Mouse (Mus musculus) adrenal gland, adult 2 months (tissue): ENCODE results near the gene Rpl31. TPM values are rescaled to one million over a fixed set of nuclear protein-coding genes. Genes with fewer than 3 reads are reported as not detected.

Experiments used
- DNase-seq: peaks from one replicate; pipeline ENCODE4 v3.0.0; 2021
- polyA plus RNA-seq: library from polyadenylated mRNA; depleted of rRNA; stranded (reverse); fragments of >200 nt; gene quantifications from 2 replicates; pipeline ENCODE4 v1.2.3, GENCODE M21; 2012; rRNA removed
- total RNA-seq, 2 experiments: library from RNA; stranded (reverse); gene quantifications; 2 replicates each; pipeline ENCODE4 v1.2.3; 2021

Gene Rpl31
- total and polyA plus RNA-seq, 3 experiments: 29.9 to 874 (median 683) TPM

DNA sequence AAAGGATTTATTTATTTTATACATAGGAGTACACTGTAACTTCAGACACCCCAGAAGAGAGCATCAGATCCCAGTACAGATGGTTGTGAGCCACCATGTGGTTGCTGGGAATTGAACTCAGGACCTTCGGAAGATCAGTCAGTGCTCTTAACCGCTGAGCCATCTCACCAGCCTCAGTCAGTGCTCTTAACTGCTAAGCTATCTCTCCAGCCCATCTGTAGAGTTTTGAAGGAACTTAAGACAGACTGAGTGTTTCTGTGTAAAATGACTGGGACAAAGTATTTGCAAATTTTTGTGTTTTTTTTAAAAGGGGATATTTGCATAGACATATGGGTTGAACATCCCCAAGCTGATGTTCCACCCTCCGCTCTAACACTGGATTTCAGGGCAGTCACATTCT lies 32.5 kb downstream of the Rpl31 start:
- no peak for DNase-seq

- DNase-seq: no peak
These were observed 39.5 kb downstream of the Rpl31 start for GRCm38 (mm10) chr1:39407108-39407507.

- no peak for DNase-seq
These were observed 40.5 kb downstream of the Rpl31 start for GRCm38 (mm10) chr1:39408123-39408522.

DNA sequence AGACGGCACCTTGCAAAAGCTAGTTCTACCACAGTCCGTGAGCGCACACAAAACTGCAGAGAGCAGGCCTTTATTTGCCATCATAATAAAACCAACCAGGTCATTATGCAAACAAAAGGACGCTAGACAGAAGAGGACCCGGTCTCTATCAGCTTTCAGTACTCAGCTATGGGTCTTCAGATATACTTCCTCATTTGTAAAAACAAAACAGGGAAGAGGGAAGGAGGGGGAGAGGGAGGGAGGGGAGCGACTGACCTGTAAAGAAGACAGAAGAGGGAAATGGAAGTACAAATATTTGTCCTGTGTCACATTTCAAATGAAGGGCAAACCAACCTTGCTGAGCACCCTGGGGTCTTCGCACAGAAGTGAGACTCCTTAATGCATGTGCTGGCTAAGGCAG lies 41.0 kb downstream of the Rpl31 start:
- no peak for DNase-seq

- no peak for DNase-seq
These were observed 42.6 kb downstream of the Rpl31 start for GRCm38 (mm10) chr1:39410085-39410821.

DNA sequence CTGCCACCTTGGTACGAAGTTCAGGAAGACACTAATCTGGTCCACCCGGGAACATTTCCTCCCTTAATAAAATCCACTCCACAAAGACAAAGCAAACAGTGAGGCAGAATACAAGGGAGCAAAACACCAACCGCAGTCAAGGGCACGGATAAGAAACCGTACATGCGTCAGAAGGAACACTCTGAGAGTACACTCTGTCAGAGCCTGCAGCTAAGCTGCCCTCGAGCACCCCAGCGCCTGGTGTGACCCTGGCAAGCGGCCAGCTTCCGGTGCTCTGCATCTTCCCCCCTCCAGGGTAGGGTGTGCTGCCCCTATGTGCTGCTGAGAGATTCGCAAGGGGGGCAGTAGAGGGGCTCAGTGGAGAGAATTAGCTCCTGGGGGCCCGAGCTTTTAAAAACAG lies 50.2 kb downstream of the Rpl31 start:
- peak; percentile 66 for DNase-seq

DNA sequence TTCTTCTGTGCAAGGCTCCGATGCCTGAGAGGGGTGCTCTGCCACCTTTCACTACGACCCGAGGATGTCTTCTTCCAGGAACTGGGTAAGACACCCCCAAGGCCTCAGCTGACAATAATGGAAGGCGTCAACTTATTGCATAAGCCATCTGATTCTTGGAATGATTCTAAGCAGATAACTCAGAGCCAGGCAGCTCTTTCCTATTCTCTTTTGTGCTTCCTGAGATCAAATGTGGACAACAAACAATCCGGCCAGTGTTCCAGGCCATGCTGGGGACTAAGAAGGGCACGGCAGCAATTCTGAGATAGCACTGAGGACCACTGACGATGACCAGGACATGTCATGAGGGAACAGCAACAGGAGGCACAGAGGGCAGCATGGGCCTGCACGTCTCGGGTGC lies 51.2 kb downstream of the Rpl31 start:
- DNase-seq: no peak

DNA sequence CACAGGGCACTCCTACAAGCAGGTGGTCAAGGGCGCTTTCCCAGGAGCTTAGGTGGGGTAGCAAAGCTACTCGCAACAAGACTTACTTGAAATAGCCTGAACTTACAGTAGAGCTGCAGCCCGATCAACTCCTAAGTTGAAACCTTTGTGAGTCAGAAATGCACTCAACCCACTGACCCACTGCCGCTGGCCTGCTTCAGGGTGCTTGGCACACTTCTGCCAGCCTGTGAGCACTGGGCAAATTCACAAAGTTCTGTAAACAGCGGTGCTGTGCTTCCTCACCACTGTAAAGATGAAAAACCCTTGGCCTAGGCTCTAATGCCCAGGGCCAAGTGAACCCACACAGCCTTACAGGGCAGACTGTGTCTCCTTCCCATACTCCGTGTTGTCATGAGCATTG lies 53.3 kb downstream of the Rpl31 start:
- no peak for DNase-seq

Other genes starting within 250 kb of the Rpl31 start
- 10 to 100 TPM in 1 of 2 experiments, 1 to 10 TPM in 1; 2.7 to 18.3 TPM for gene Npas2, start 174.1 kb upstream of the Rpl31 start, total RNA-seq
- gene Npas2, start 174.1 kb upstream of the Rpl31 start, polyA plus RNA-seq: 7.2 and 12.1 TPM in 2 replicates
- 10 to 100 TPM in 1 of 2 experiments, 1 to 10 TPM in 1; 6.0 to 20.3 TPM for gene Tbc1d8, start 110.9 kb downstream of the Rpl31 start, total RNA-seq
- gene Tbc1d8, start 110.9 kb downstream of the Rpl31 start, polyA plus RNA-seq: 9.1 and 9.2 TPM in 2 replicates
- 10 to 100 TPM; 18.5 to 23.2 TPM for gene Cnot11, start 167.2 kb downstream of the Rpl31 start, total RNA-seq
- gene Cnot11, start 167.2 kb downstream of the Rpl31 start, polyA plus RNA-seq: 34.2 and 38.9 TPM in 2 replicates
- gene Rnf149, start 209.6 kb downstream of the Rpl31 start, total RNA-seq: 10 to 100 TPM; 39.1 to 42.5 TPM
- 30.0 and 66.9 TPM in 2 replicates for gene Rnf149, start 209.6 kb downstream of the Rpl31 start, polyA plus RNA-seq